ENCODE assay signal across 8 mouse cellular contexts in genomic region chr16:18052731-18053202, GRCm38 (mm10). TPM values are rescaled to one million over a fixed set of nuclear protein-coding genes. Genes with fewer than 3 reads are reported as not detected.
A peak's percentile ranks its signal among the peaks of the same experiment; 100 is the strongest.
DNase-seq lines count a peak whose midpoint lies in the region; ATAC-seq lines count a peak whose summit lies in the region.

Gene Dgcr6, plus strand, starts transcription at chr16:18052860.

- H3K27me3 ChIP-seq in forebrain, embryonic 15.5 days: no peaks in the 10 kb centered on the region
- H3K27me3 ChIP-seq in liver, embryonic 15.5 days: peaks cover 4% of the 10 kb centered on the region; the same call in 1 of the 2 replicates
- peaks cover 2% of the 10 kb centered on the region; the same call in 1 of the 2 replicates for H3K27me3 ChIP-seq in neural tube, embryonic 13.5 days

- 0 out of 2 replicates have a peak within 1 kb of the TSS, but pooled peaks have one; percentile 17 for H3K9ac ChIP-seq in forebrain, embryonic 15.5 days (replicated peaks)
- no peak within 1 kb of the TSS for H3K9ac ChIP-seq in liver, embryonic 15.5 days
- 0 out of 2 replicates have a peak within 1 kb of the TSS, but pooled peaks have one; percentile 48 for H3K9ac ChIP-seq in neural tube, embryonic 13.5 days

- 13% methylated on average over 11 of the region's 11 CpGs for WGBS in forebrain, embryonic 15.5 days
- 13% methylated on average over 11 of the region's 11 CpGs for WGBS in liver, embryonic 15.5 days (ENCODE audit: insufficient replicate concordance)
- 11% methylated on average over 11 of the region's 11 CpGs for WGBS in neural tube, embryonic 13.5 days

- ATAC-seq in cerebellum, adult (ENCODE audit: insufficient number of reproducible peaks, low FRiP score, low TSS enrichment): peak; percentile 86
- peak; percentile 81 for ATAC-seq in forebrain, embryonic 15.5 days (replicated peaks)
- ATAC-seq in liver, embryonic 15.5 days (ENCODE audit: insufficient read depth): no peak
- ATAC-seq in neural tube, embryonic 13.5 days (ENCODE audit: low read depth): peak; percentile 88

- no peaks in the 10 kb centered on the region for H3K36me3 ChIP-seq in forebrain, embryonic 15.5 days
- no peaks in the 10 kb centered on the region for H3K36me3 ChIP-seq in liver, embryonic 15.5 days (replicated peaks)
- H3K36me3 ChIP-seq in neural tube, embryonic 13.5 days: no peaks in the 10 kb centered on the region

- peak within 1 kb of the TSS; percentile 36; the same call in 1 of the 2 replicates for H3K27ac ChIP-seq in forebrain, embryonic 15.5 days (replicated peaks)
- no peak within 1 kb of the TSS for H3K27ac ChIP-seq in liver, embryonic 15.5 days (replicated peaks)
- H3K27ac ChIP-seq in neural tube, embryonic 13.5 days (replicated peaks): peak within 1 kb of the TSS; percentile 38; the same call in 1 of the 2 replicates

- intact Hi-C loops in heart, postnatal 10 days (cut with DNase I): loop anchor here (1.0 kb wide), 2 partner anchors 120 to 159 kb away; no protein-coding TSS in a partner anchor

- H3K4me1 ChIP-seq in forebrain, embryonic 15.5 days: peaks cover 3% of the 10 kb centered on the region; the same call in 1 of the 2 replicates
- peaks cover 2% of the 10 kb centered on the region; the same call in 1 of the 2 replicates for H3K4me1 ChIP-seq in liver, embryonic 15.5 days (replicated peaks)
- H3K4me1 ChIP-seq in neural tube, embryonic 13.5 days (replicated peaks): peaks cover 4% of the 10 kb centered on the region

- H3K4me3 ChIP-seq in forebrain, embryonic 15.5 days: no peak within 1 kb of the TSS
- H3K4me3 ChIP-seq in liver, embryonic 15.5 days (replicated peaks): no peak within 1 kb of the TSS
- H3K4me3 ChIP-seq in neural tube, embryonic 13.5 days: no peak within 1 kb of the TSS

- 0 out of 2 replicates have a peak within 1 kb of the TSS, but pooled peaks have one; percentile 19 for H3K4me2 ChIP-seq in forebrain, embryonic 15.5 days (replicated peaks)
- H3K4me2 ChIP-seq in liver, embryonic 15.5 days: no peak within 1 kb of the TSS
- H3K4me2 ChIP-seq in neural tube, embryonic 13.5 days: peak within 1 kb of the TSS; percentile 30

- H3K9me3 ChIP-seq in forebrain, embryonic 15.5 days: no peaks in the 10 kb centered on the region
- H3K9me3 ChIP-seq in liver, embryonic 15.5 days (replicated peaks): no peaks in the 10 kb centered on the region
- no peaks in the 10 kb centered on the region for H3K9me3 ChIP-seq in neural tube, embryonic 13.5 days

- DNase-seq in ES-CJ7 (ENCODE audit: low read depth, low spot score): peak; percentile 87
- peak; percentile 75 to 86 for DNase-seq in heart, postnatal 10 days
- peak; percentile 91 to 92 for DNase-seq in kidney, postnatal 4 days
- peak; percentile 72 for DNase-seq in testis, postnatal 14 days (ENCODE audit: low spot score)

RNA-seq across cellular contexts. Expression of gene Dgcr6, which starts in this region (rescaled TPM):
- polyA plus RNA-seq in forebrain, embryonic 15.5 days (2015; fragmentation: Nextera tagmentation; extraction: Ambion mirVana): 167 and 169 TPM in 2 replicates
- 10 to 100 TPM; 42.8 to 47.4 TPM for total RNA-seq in heart, postnatal 10 days (2021)
- polyA plus RNA-seq in liver, embryonic 15.5 days (2015; fragmentation: Nextera tagmentation; extraction: Ambion mirVana): 22.1 and 22.3 TPM in 2 replicates
- polyA plus RNA-seq in neural tube, embryonic 13.5 days (2015; fragmentation: Nextera tagmentation; extraction: Ambion mirVana): 170 and 172 TPM in 2 replicates
